Mouse (Mus musculus): Measurements from ENCODE around the gene Olfr1155. TPM values are rescaled to one million over a fixed set of nuclear protein-coding genes. Genes with fewer than 3 reads are reported as not detected.

The Olfr1155 gene
- polyA plus RNA-seq (2011; ENCODE audit: insufficient read depth, insufficient read length, low replicate concordance, missing spikeins), result not detected in 2 replicates

GRCm38 (mm10) chr2:87945037-87945436 lies at the start of gene Olfr1155:
Gene Olfr1155 (minus strand): TSS chr2:87945137.
- TF ChIP-seq CTCF (IDR thresholded peaks at IDR 0.05; ENCODE audit: control insufficient read depth, insufficient read depth, low read length) (no peak), POLR2A (IDR thresholded peaks at IDR 0.05; ENCODE audit: borderline replicate concordance, control insufficient read depth, low read depth, low read length) (no peak)
- 86% methylated on average over 1 of the region's 1 CpGs for WGBS

GRCm38 (mm10) chr2:87989813-87990212 lies 44.9 kb upstream of the Olfr1155 start, which contains the start of gene Olfr1158:
Gene Olfr1158 (plus strand): TSS chr2:87990113.
- Histone ChIP-seq H3K27ac (ENCODE audit: control insufficient read depth, insufficient read depth, low read depth, low read length, poor library complexity) (no peak within 1 kb of the TSS), H3K4me3 (replicated peaks; ENCODE audit: control insufficient read depth, low read depth, low read length) (no peak within 1 kb of the TSS), H3K4me1 (ENCODE audit: control insufficient read depth, insufficient read depth, low read length) (no peaks in the 10 kb centered on the region)
- TF ChIP-seq POLR2A (IDR thresholded peaks at IDR 0.05; ENCODE audit: borderline replicate concordance, control insufficient read depth, low read depth, low read length) (no peak), CTCF (IDR thresholded peaks at IDR 0.05; ENCODE audit: control insufficient read depth, insufficient read depth, low read length) (no peak)

More at GRCm38 (mm10) chr2:87945037-87945436, at the start of gene Olfr1155:
- Histone ChIP-seq H3K4me3 (replicated peaks; ENCODE audit: control insufficient read depth, low read depth, low read length) (no peak within 1 kb of the TSS), H3K27ac (ENCODE audit: control insufficient read depth, insufficient read depth, low read depth, low read length, poor library complexity) (no peak within 1 kb of the TSS), H3K4me1 (ENCODE audit: control insufficient read depth, insufficient read depth, low read length) (no peaks in the 10 kb centered on the region)

GRCm38 (mm10) chr2:87974563-87974962 lies 29.6 kb upstream of the Olfr1155 start, which contains the start of gene Olfr74:
Gene Olfr74 (minus strand): TSS chr2:87974663.
- WGBS, result 62% methylated on average over 3 of the region's 3 CpGs

GRCm38 (mm10) chr2:87968199-87968598 lies 23.3 kb upstream of the Olfr1155 start, which contains the start of gene Olfr1157:
Gene Olfr1157 (minus strand): TSS chr2:87968299.
- no peak for TF ChIP-seq CTCF (IDR thresholded peaks at IDR 0.05; ENCODE audit: control insufficient read depth, insufficient read depth, low read length)
- TF ChIP-seq POLR2A (IDR thresholded peaks at IDR 0.05; ENCODE audit: borderline replicate concordance, control insufficient read depth, low read depth, low read length), result no peak
- Histone ChIP-seq H3K4me3 (replicated peaks; ENCODE audit: control insufficient read depth, low read depth, low read length) (no peak within 1 kb of the TSS), H3K4me1 (ENCODE audit: control insufficient read depth, insufficient read depth, low read length) (no peaks in the 10 kb centered on the region), H3K27ac (ENCODE audit: control insufficient read depth, insufficient read depth, low read depth, low read length, poor library complexity) (no peak within 1 kb of the TSS)
- WGBS, result 88% methylated on average over 4 of the region's 4 CpGs

More at GRCm38 (mm10) chr2:87974563-87974962, 29.6 kb upstream of the Olfr1155 start, which contains the start of gene Olfr74:
- no peaks in the 10 kb centered on the region for H3K4me1 ChIP-seq (ENCODE audit: control insufficient read depth, insufficient read depth, low read length)
- no peak for TF ChIP-seq CTCF (IDR thresholded peaks at IDR 0.05; ENCODE audit: control insufficient read depth, insufficient read depth, low read length)
- no peak for TF ChIP-seq POLR2A (IDR thresholded peaks at IDR 0.05; ENCODE audit: borderline replicate concordance, control insufficient read depth, low read depth, low read length)
- no peak within 1 kb of the TSS for H3K27ac ChIP-seq (ENCODE audit: control insufficient read depth, insufficient read depth, low read depth, low read length, poor library complexity)
- H3K4me3 ChIP-seq (replicated peaks; ENCODE audit: control insufficient read depth, low read depth, low read length), result no peak within 1 kb of the TSS

DNA sequence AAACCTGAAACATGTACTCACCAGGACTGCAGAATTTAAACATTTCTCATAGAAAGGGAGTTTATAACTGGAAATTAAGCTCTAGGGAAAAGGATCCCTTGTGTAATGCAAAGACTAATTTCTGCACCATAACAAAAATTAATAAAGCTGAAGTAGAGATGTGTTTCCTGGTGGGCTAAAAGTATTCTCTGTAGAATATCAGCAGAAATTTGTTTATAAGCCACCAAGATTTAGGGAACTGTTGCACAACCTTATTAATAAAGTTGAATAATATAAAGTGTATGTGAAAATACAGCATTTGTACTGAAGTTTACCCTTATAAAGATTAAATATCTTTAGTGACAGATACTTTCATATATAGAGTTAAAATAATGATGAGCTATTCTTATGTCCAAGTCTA lies 8.1 kb upstream of the Olfr1155 start, which contains the start of gene Olfr1156:
Olfr1156 (minus strand) TSS at position 101 of the 400 bp plus-strand sequence.
- no peak for TF ChIP-seq CTCF (IDR thresholded peaks at IDR 0.05; ENCODE audit: control insufficient read depth, insufficient read depth, low read length)
- no peak within 1 kb of the TSS for H3K27ac ChIP-seq (ENCODE audit: control insufficient read depth, insufficient read depth, low read depth, low read length, poor library complexity)
- H3K4me1 ChIP-seq (ENCODE audit: control insufficient read depth, insufficient read depth, low read length), result no peaks in the 10 kb centered on the region
- no peak within 1 kb of the TSS for H3K4me3 ChIP-seq (replicated peaks; ENCODE audit: control insufficient read depth, low read depth, low read length)

- TF ChIP-seq POLR2A (IDR thresholded peaks at IDR 0.05; ENCODE audit: borderline replicate concordance, control insufficient read depth, low read depth, low read length) (no peak), CTCF (IDR thresholded peaks at IDR 0.05; ENCODE audit: control insufficient read depth, insufficient read depth, low read length) (no peak)
- no peaks in the 10 kb centered on the region for H3K4me1 ChIP-seq (ENCODE audit: control insufficient read depth, insufficient read depth, low read length)
- H3K4me3 ChIP-seq (replicated peaks; ENCODE audit: control insufficient read depth, low read depth, low read length), result no peak within 1 kb of the TSS
- no peak within 1 kb of the TSS for H3K27ac ChIP-seq (ENCODE audit: control insufficient read depth, insufficient read depth, low read depth, low read length, poor library complexity)
- WGBS, result 95% methylated on average over 1 of the region's 1 CpGs
Measured at GRCm38 (mm10) chr2:87905066-87905465, 39.9 kb downstream of the Olfr1155 start, which contains the start of gene Olfr1154. Gene Olfr1154 (minus strand): TSS chr2:87905166.

- Histone ChIP-seq H3K4me1 (ENCODE audit: control insufficient read depth, insufficient read depth, low read length) (no peaks in the 10 kb centered on the region), H3K27ac (ENCODE audit: control insufficient read depth, insufficient read depth, low read depth, low read length, poor library complexity) (no peak within 1 kb of the TSS), H3K4me3 (replicated peaks; ENCODE audit: control insufficient read depth, low read depth, low read length) (no peak within 1 kb of the TSS)
- 59% methylated on average over 1 of the region's 1 CpGs for WGBS
- no peak for TF ChIP-seq CTCF (IDR thresholded peaks at IDR 0.05; ENCODE audit: control insufficient read depth, insufficient read depth, low read length)
- no peak for TF ChIP-seq POLR2A (IDR thresholded peaks at IDR 0.05; ENCODE audit: borderline replicate concordance, control insufficient read depth, low read depth, low read length)
Measured at GRCm38 (mm10) chr2:87894662-87895061, 50.3 kb downstream of the Olfr1155 start, which contains the start of gene Olfr1153. Gene Olfr1153 (plus strand): TSS chr2:87894962.

Other genes starting within 250 kb of the Olfr1155 start
- not detected in 2 replicates for gene Olfr1137, start 232.0 kb downstream of the Olfr1155 start, polyA plus RNA-seq (2011; ENCODE audit: insufficient read depth, insufficient read length, low replicate concordance, missing spikeins)
- not detected in 2 replicates for gene Olfr1138, start 205.2 kb downstream of the Olfr1155 start, polyA plus RNA-seq (2011; ENCODE audit: insufficient read depth, insufficient read length, low replicate concordance, missing spikeins)
- gene Olfr1140, start 201.4 kb downstream of the Olfr1155 start, polyA plus RNA-seq (2011; ENCODE audit: insufficient read depth, insufficient read length, low replicate concordance, missing spikeins), result not detected in 2 replicates
- not detected in 2 replicates for gene Olfr1141, start 191.1 kb downstream of the Olfr1155 start, polyA plus RNA-seq (2011; ENCODE audit: insufficient read depth, insufficient read length, low replicate concordance, missing spikeins)
- not detected in 2 replicates for gene Olfr152, start 165.7 kb downstream of the Olfr1155 start, polyA plus RNA-seq (2011; ENCODE audit: insufficient read depth, insufficient read length, low replicate concordance, missing spikeins)
- gene Olfr1143, start 144.5 kb downstream of the Olfr1155 start, polyA plus RNA-seq (2011; ENCODE audit: insufficient read depth, insufficient read length, low replicate concordance, missing spikeins), result not detected in 2 replicates
- not detected in 2 replicates for gene Olfr1145, start 135.3 kb downstream of the Olfr1155 start, polyA plus RNA-seq (2011; ENCODE audit: insufficient read depth, insufficient read length, low replicate concordance, missing spikeins)
- not detected in 2 replicates for gene Olfr1148, start 114.6 kb downstream of the Olfr1155 start, polyA plus RNA-seq (2011; ENCODE audit: insufficient read depth, insufficient read length, low replicate concordance, missing spikeins)
- gene Olfr1150-ps1, start 101.1 kb downstream of the Olfr1155 start, polyA plus RNA-seq (2011; ENCODE audit: insufficient read depth, insufficient read length, low replicate concordance, missing spikeins), result not detected in 2 replicates
- not detected in 2 replicates for gene Olfr1151, start 89.3 kb downstream of the Olfr1155 start, polyA plus RNA-seq (2011; ENCODE audit: insufficient read depth, insufficient read length, low replicate concordance, missing spikeins)
- 0.54 and 1.6 TPM in 2 replicates for gene Olfr1152, start 78.6 kb downstream of the Olfr1155 start, polyA plus RNA-seq (2011; ENCODE audit: insufficient read depth, insufficient read length, low replicate concordance, missing spikeins)
- not detected in 2 replicates for gene Olfr1153, start 50.2 kb downstream of the Olfr1155 start, polyA plus RNA-seq (2011; ENCODE audit: insufficient read depth, insufficient read length, low replicate concordance, missing spikeins)
- gene Olfr1154, start 40.0 kb downstream of the Olfr1155 start, polyA plus RNA-seq (2011; ENCODE audit: insufficient read depth, insufficient read length, low replicate concordance, missing spikeins), result not detected in 2 replicates
- not detected in 2 replicates for gene Olfr1156, start 8.0 kb upstream of the Olfr1155 start, polyA plus RNA-seq (2011; ENCODE audit: insufficient read depth, insufficient read length, low replicate concordance, missing spikeins)
- gene Olfr1157, start 23.2 kb upstream of the Olfr1155 start, polyA plus RNA-seq (2011; ENCODE audit: insufficient read depth, insufficient read length, low replicate concordance, missing spikeins), result not detected in 2 replicates
- gene Olfr74, start 29.5 kb upstream of the Olfr1155 start, polyA plus RNA-seq (2011; ENCODE audit: insufficient read depth, insufficient read length, low replicate concordance, missing spikeins), result not detected in 2 replicates
- not detected in 2 replicates for gene Olfr1158, start 45.0 kb upstream of the Olfr1155 start, polyA plus RNA-seq (2011; ENCODE audit: insufficient read depth, insufficient read length, low replicate concordance, missing spikeins)
- gene Olfr1160, start 63.1 kb upstream of the Olfr1155 start, polyA plus RNA-seq (2011; ENCODE audit: insufficient read depth, insufficient read length, low replicate concordance, missing spikeins), result not detected in 2 replicates
- gene Olfr1161, start 77.6 kb upstream of the Olfr1155 start, polyA plus RNA-seq (2011; ENCODE audit: insufficient read depth, insufficient read length, low replicate concordance, missing spikeins), result not detected in 2 replicates
- gene Olfr73, start 92.6 kb upstream of the Olfr1155 start, polyA plus RNA-seq (2011; ENCODE audit: insufficient read depth, insufficient read length, low replicate concordance, missing spikeins), result not detected in 2 replicates
- gene Olfr1162, start 106.0 kb upstream of the Olfr1155 start, polyA plus RNA-seq (2011; ENCODE audit: insufficient read depth, insufficient read length, low replicate concordance, missing spikeins), result 0.34 and 0.92 TPM in 2 replicates
- not detected in 2 replicates for gene Olfr1163, start 126.7 kb upstream of the Olfr1155 start, polyA plus RNA-seq (2011; ENCODE audit: insufficient read depth, insufficient read length, low replicate concordance, missing spikeins)
- gene Olfr1164, start 148.8 kb upstream of the Olfr1155 start, polyA plus RNA-seq (2011; ENCODE audit: insufficient read depth, insufficient read length, low replicate concordance, missing spikeins), result not detected in 2 replicates
- gene Olfr1166, start 183.1 kb upstream of the Olfr1155 start, polyA plus RNA-seq (2011; ENCODE audit: insufficient read depth, insufficient read length, low replicate concordance, missing spikeins), result not detected in 2 replicates
- gene Olfr1167, start 210.1 kb upstream of the Olfr1155 start, polyA plus RNA-seq (2011; ENCODE audit: insufficient read depth, insufficient read length, low replicate concordance, missing spikeins), result not detected in 2 replicates
- not detected in 2 replicates for gene Olfr1168, start 236.7 kb upstream of the Olfr1155 start, polyA plus RNA-seq (2011; ENCODE audit: insufficient read depth, insufficient read length, low replicate concordance, missing spikeins)

All from bone marrow, adult 2 months (tissue).